Mouse (Mus musculus) MEL (cell line): ENCODE results near the gene Jdp2. TPM values are rescaled to one million over a fixed set of nuclear protein-coding genes. Genes with fewer than 3 reads are reported as not detected.

Experiments
- DNase-seq: peaks from one replicate; pipeline ENCODE4 v3.0.0; 2011; ENCODE audit warnings: low read depth, low spot score
- H3K27ac ChIP-seq: 2 replicates; pipeline ENCODE4 v1.5.1; 2012; ENCODE audit warnings: low read depth, mild to moderate bottlenecking, control low read depth, low read length, moderate library complexity; ENCODE audit not compliant: control insufficient read depth
- H3K27me3 ChIP-seq, 2 experiments: fragments of 150-350 bp in 1 of 2; sonication (generic) in 1 of 2; 2 replicates each; pipeline ENCODE4 v1.6.1; 2012; ENCODE audit warnings: low read length in 2 of 2, mild to moderate bottlenecking in 2 of 2, improper control_type of control experiment in 1 of 2, moderate library complexity in 1 of 2; ENCODE audit not compliant: insufficient read depth in 2 of 2, control insufficient read depth in 1 of 2
- H3K36me3 ChIP-seq, 2 experiments: 2 replicates each; pipeline ENCODE4 v1.6.1; 2012 to 2014; ENCODE audit warnings: low read length in 2 of 2, improper control_type of control experiment in 1 of 2, inconsistent platforms in 1 of 2, mild to moderate bottlenecking in 1 of 2; ENCODE audit not compliant: insufficient read depth in 2 of 2, control insufficient read depth in 1 of 2
- H3K4me1 ChIP-seq, 2 experiments: fragments of 150-350 bp in 1 of 2; sonication (generic) in 1 of 2; 2 replicates each; pipeline ENCODE4 v1.6.1; 2012; ENCODE audit warnings: low read length in 2 of 2, improper control_type of control experiment in 1 of 2, mild to moderate bottlenecking in 1 of 2; ENCODE audit not compliant: insufficient read depth in 2 of 2, control insufficient read depth in 1 of 2
- H3K4me3 ChIP-seq, 2 experiments: fragments of 150-350 bp in 1 of 2; sonication (generic) in 1 of 2; 2 replicates each; pipeline ENCODE4 v1.5.1; 2012; ENCODE audit warnings: low read depth in 2 of 2, low read length in 2 of 2, mild to moderate bottlenecking in 2 of 2, moderate library complexity in 2 of 2, control low read depth in 1 of 2, improper control_type of control experiment in 1 of 2; ENCODE audit not compliant: control insufficient read depth in 1 of 2, insufficient read depth in 1 of 2
- H3K79me2 ChIP-seq: 2 replicates; pipeline ENCODE4 v1.6.1; 2012; ENCODE audit warnings: mild to moderate bottlenecking, low read length, moderate library complexity; ENCODE audit not compliant: control insufficient read depth, poor library complexity, insufficient read depth
- H3K9ac ChIP-seq: 2 replicates; pipeline ENCODE4 v1.6.1; 2012; ENCODE audit warnings: low read depth, mild to moderate bottlenecking, control low read depth, low read length, moderate library complexity; ENCODE audit not compliant: control insufficient read depth, poor library complexity, severe bottlenecking
- H3K9me3 ChIP-seq: fragments of 150-350 bp; sonication (generic); replicated peaks from 2 replicates; pipeline ENCODE4 v1.6.1; 2012; ENCODE audit warnings: mild to moderate bottlenecking, low read length, improper control_type of control experiment, moderate library complexity; ENCODE audit not compliant: insufficient read depth
- BHLHE40 ChIP-seq: IDR thresholded peaks from 2 replicates; pipeline ENCODE4 v1.6.1; 2012; ENCODE audit warnings: low read depth, mild to moderate bottlenecking, inconsistent platforms, low read length, improper control_type of control experiment, borderline replicate concordance
- CHD1 ChIP-seq: IDR thresholded peaks from 2 replicates; pipeline ENCODE4 v1.6.1; 2012; ENCODE audit warnings: low read depth, mild to moderate bottlenecking, inconsistent platforms, low read length, improper control_type of control experiment
- CTCF ChIP-seq, 3 experiments: IDR thresholded peaks in 2 of 3; conservative IDR thresholded peaks in 1 of 3; 2 replicates each; pipeline ENCODE4 v1.5.1; 2011 to 2012; ENCODE audit warnings: low read length in 3 of 3, low read depth in 2 of 3, mild to moderate bottlenecking in 2 of 3, improper control_type of control experiment in 1 of 3, inconsistent platforms in 1 of 3, mixed read lengths in 1 of 3, moderate library complexity in 1 of 3; ENCODE audit not compliant: control insufficient read depth in 1 of 3, insufficient read depth in 1 of 3, poor library complexity in 1 of 3, severe bottlenecking in 1 of 3
- E2F4 ChIP-seq: IDR thresholded peaks from 2 replicates; pipeline ENCODE4 v1.6.1; 2011; ENCODE audit warnings: low read depth, low read length, improper control_type of control experiment, borderline replicate concordance
- ELF1 ChIP-seq: IDR thresholded peaks from 2 replicates; pipeline ENCODE4 v1.6.1; 2014; ENCODE audit warnings: low read depth, mild to moderate bottlenecking, inconsistent platforms, low read length, improper control_type of control experiment, moderate library complexity
- EP300 ChIP-seq, 2 experiments: IDR thresholded peaks; 2 replicates each; pipeline ENCODE4 v1.6.1; 2011; ENCODE audit warnings: improper control_type of control experiment in 2 of 2, low read length in 2 of 2, low read depth in 1 of 2, mild to moderate bottlenecking in 1 of 2
- ETS1 ChIP-seq: IDR thresholded peaks from 2 replicates; pipeline ENCODE4 v1.6.1; 2012; ENCODE audit warnings: low read depth, mild to moderate bottlenecking, inconsistent platforms, low read length, improper control_type of control experiment, moderate library complexity
- GABPA ChIP-seq: IDR thresholded peaks from 2 replicates; pipeline ENCODE4 v1.6.1; 2012; ENCODE audit warnings: low read depth, mild to moderate bottlenecking, inconsistent platforms, low read length, improper control_type of control experiment, moderate library complexity
- GATA1 ChIP-seq: IDR thresholded peaks from 2 replicates; pipeline ENCODE4 v1.6.1; 2011; ENCODE audit warnings: low read depth, low read length, improper control_type of control experiment
- JUND ChIP-seq: IDR thresholded peaks from 2 replicates; pipeline ENCODE4 v1.6.1; 2011; ENCODE audit warnings: low read depth, mild to moderate bottlenecking, improper control_type of control experiment, low read length
- KAT2A ChIP-seq: conservative IDR thresholded peaks from 2 replicates; pipeline ENCODE4 v1.6.1; 2012; ENCODE audit warnings: low read depth, low read length, improper control_type of control experiment, inconsistent platforms
- MAFK ChIP-seq: IDR thresholded peaks from 2 replicates; pipeline ENCODE4 v1.6.1; 2011; ENCODE audit warnings: low read depth, mild to moderate bottlenecking, low read length, improper control_type of control experiment, borderline replicate concordance
- MAX ChIP-seq: IDR thresholded peaks from 2 replicates; pipeline ENCODE4 v1.6.1; 2011; ENCODE audit warnings: low read length, improper control_type of control experiment
- MAZ ChIP-seq: IDR thresholded peaks from 2 replicates; pipeline ENCODE4 v1.6.1; 2012; ENCODE audit warnings: low read depth, mild to moderate bottlenecking, inconsistent platforms, low read length, improper control_type of control experiment
- MEF2A ChIP-seq: IDR thresholded peaks from 2 replicates; pipeline ENCODE4 v1.6.1; 2014; ENCODE audit warnings: low read depth, mild to moderate bottlenecking, inconsistent platforms, low read length, improper control_type of control experiment; ENCODE audit not compliant: poor library complexity, insufficient replicate concordance, severe bottlenecking; ENCODE audit errors: extremely low read depth
- NELFE ChIP-seq: IDR thresholded peaks from 2 replicates; pipeline ENCODE4 v1.6.1; 2011; ENCODE audit warnings: low read depth, low read length, improper control_type of control experiment
- POLR2A ChIP-seq, 2 experiments: IDR thresholded peaks; 2 replicates each; pipeline ENCODE4 v1.6.1; 2011 to 2012; ENCODE audit warnings: low read length in 2 of 2, mild to moderate bottlenecking in 2 of 2, control low read depth in 1 of 2, improper control_type of control experiment in 1 of 2, low read depth in 1 of 2, moderate library complexity in 1 of 2; ENCODE audit not compliant: control insufficient read depth in 1 of 2, insufficient read depth in 1 of 2, poor library complexity in 1 of 2
- POLR2AphosphoS2 ChIP-seq: IDR thresholded peaks from 2 replicates; pipeline ENCODE4 v1.6.1; 2011; ENCODE audit warnings: low read length, improper control_type of control experiment
- POLR2AphosphoS5 ChIP-seq: IDR thresholded peaks from 2 replicates; pipeline ENCODE4 v1.6.1; 2012; ENCODE audit warnings: low read depth, borderline replicate concordance, mild to moderate bottlenecking, inconsistent platforms, low read length, moderate library complexity, mixed read lengths
- RCOR1 ChIP-seq: IDR thresholded peaks from 2 replicates; pipeline ENCODE4 v1.6.1; 2012; ENCODE audit warnings: low read depth, mild to moderate bottlenecking, inconsistent platforms, low read length, improper control_type of control experiment
- SIN3A ChIP-seq: IDR thresholded peaks from 2 replicates; pipeline ENCODE4 v1.6.1; 2012; ENCODE audit warnings: low read length, improper control_type of control experiment, inconsistent platforms
- SMC3 ChIP-seq: IDR thresholded peaks from 2 replicates; pipeline ENCODE4 v1.6.1; 2011; ENCODE audit warnings: low read depth, low read length, improper control_type of control experiment
- TBP ChIP-seq: IDR thresholded peaks from 2 replicates; pipeline ENCODE4 v1.8.0; 2011; ENCODE audit warnings: low read depth, low read length, improper control_type of control experiment
- TCF12 ChIP-seq: IDR thresholded peaks from 2 replicates; pipeline ENCODE4 v1.6.1; 2014; ENCODE audit warnings: low read depth, mild to moderate bottlenecking, inconsistent platforms, low read length, improper control_type of control experiment, moderate library complexity
- ZKSCAN1 ChIP-seq: IDR thresholded peaks from 2 replicates; pipeline ENCODE4 v1.6.1; 2012; ENCODE audit warnings: low read depth, mild to moderate bottlenecking, inconsistent platforms, low read length, improper control_type of control experiment, moderate library complexity
- ZMIZ1 ChIP-seq: IDR thresholded peaks from 2 replicates; pipeline ENCODE4 v1.6.1; 2012; ENCODE audit warnings: low read depth, mild to moderate bottlenecking, inconsistent platforms, low read length, improper control_type of control experiment, moderate library complexity
- polyA plus RNA-seq, 2 experiments: library from polyadenylated mRNA; stranded (reverse) in 1 of 2; unstranded in 1 of 2; fragments of >175 nt in 1 of 2; fragments of >200 nt in 1 of 2; gene quantifications; 2 replicates each; pipeline versions ENCODE4 v1.2.1 to v1.2.4; 2012; ENCODE audit warnings: low replicate concordance in 2 of 2, low read depth in 1 of 2; ENCODE audit not compliant: insufficient read length in 2 of 2, insufficient read depth in 1 of 2, missing spikeins in 1 of 2
- total RNA-seq: library from RNA; depleted of rRNA; stranded (reverse); fragments of 300-350 nt; gene quantifications from 2 replicates; pipeline ENCODE4 v1.2.3, GENCODE M21; 2012

Gene Jdp2
- total and polyA plus RNA-seq, 3 experiments = 2.3 to 9.1 TPM; not detected in 1

GRCm38 (mm10) chr12:85574806-85575495 lies 23.9 kb upstream of the Jdp2 start:
- Histone ChIP-seq H3K4me1 (no peaks in the 10 kb centered on the region; a peak in 1 of 4 replicates), H3K36me3 (no peaks in the 10 kb centered on the region), H3K4me3 (no peak overlapping the region), H3K9me3 (no peaks in the 10 kb centered on the region), H3K27ac (no peak overlapping the region), H3K79me2 (no peaks in the 10 kb centered on the region), H3K27me3 (peaks cover 0 to 2% of the 10 kb centered on the region in 2 experiments; a peak in 1 of 4 replicates), H3K9ac (no peak overlapping the region)
- DNase-seq = peak; percentile 53
- TF ChIP-seq KAT2A = no peak
- no peak for TF ChIP-seq MAX
- no peak for TF ChIP-seq SIN3A
- no peak for TF ChIP-seq MEF2A
- peak; percentile 81 for TF ChIP-seq RCOR1
- no peak for TF ChIP-seq TBP
- TF ChIP-seq NELFE = no peak
- TF ChIP-seq MAFK = no peak
- no peak for TF ChIP-seq ETS1
- no peak for TF ChIP-seq ZMIZ1
- no peak for TF ChIP-seq POLR2AphosphoS5
- no peak for TF ChIP-seq BHLHE40
- no peak for TF ChIP-seq CHD1
- no peak for TF ChIP-seq ELF1
- TF ChIP-seq ZKSCAN1 = no peak
- TF ChIP-seq CTCF (IDR thresholded peaks at IDR 0.05 in 2 of 3, conservative IDR thresholded peaks at IDR 0.05 in 1 of 3; ENCODE audit: control insufficient read depth in 1 of 3, insufficient read depth in 1 of 3, low read depth in 2 of 3, low read length in 3 of 3, poor library complexity in 1 of 3, severe bottlenecking in 1 of 3) = no peak
- no peak for TF ChIP-seq SMC3
- TF ChIP-seq POLR2A (IDR thresholded peaks at IDR 0.05; ENCODE audit: control insufficient read depth in 1 of 2, insufficient read depth in 1 of 2, low read depth in 1 of 2, low read length in 2 of 2, poor library complexity in 1 of 2) = no peak
- TF ChIP-seq EP300 (IDR thresholded peaks at IDR 0.05; ENCODE audit: low read depth in 1 of 2, low read length in 2 of 2) = peak in 1 of 2 experiments; percentile 23; a peak in 1 of 4 replicates
- no peak for TF ChIP-seq MAZ
- no peak for TF ChIP-seq POLR2AphosphoS2
- TF ChIP-seq GABPA = no peak
- TF ChIP-seq JUND = no peak
- TF ChIP-seq TCF12 = no peak
- no peak for TF ChIP-seq E2F4
- peak; percentile 66 for TF ChIP-seq GATA1
